Mouse (Mus musculus) brain, adult 2 months (tissue): ENCODE measurements around the gene Plekhh1.

Experiments used
- DNase-seq: peaks from one replicate; pipeline ENCODE4 v3.0.0; 2011; ENCODE audit warnings: low read depth, low spot score

Plekhh1 gene

GRCm38 (mm10) chr12:79070736-79071333, 41.9 kb downstream of the Plekhh1 start:
- DNase-seq = no peak

GRCm38 (mm10) chr12:79072576-79072975, 43.6 kb downstream of the Plekhh1 start:
- no peak for DNase-seq

- DNase-seq = no peak
Observed at GRCm38 (mm10) chr12:79073362-79073761, 44.4 kb downstream of the Plekhh1 start.

- peak; percentile 97 for DNase-seq
Observed at GRCm38 (mm10) chr12:79089182-79089812, 60.3 kb downstream of the Plekhh1 start, which contains the start of gene Pigh. TSS of gene Pigh (minus strand) at chr12:79089651.

- DNase-seq = peak; percentile 60
Observed at GRCm38 (mm10) chr12:79092569-79092968, 63.6 kb downstream of the Plekhh1 start.

- peak; percentile 77 for DNase-seq
Observed at GRCm38 (mm10) chr12:79097106-79097752, 68.3 kb downstream of the Plekhh1 start.

- no peak for DNase-seq
Observed at GRCm38 (mm10) chr12:79103773-79104172, 74.8 kb downstream of the Plekhh1 start.

GRCm38 (mm10) chr12:79104544-79104943, 75.6 kb downstream of the Plekhh1 start:
- DNase-seq = no peak

GRCm38 (mm10) chr12:79105312-79105711, 76.3 kb downstream of the Plekhh1 start:
- no peak for DNase-seq

- DNase-seq = no peak
Observed at GRCm38 (mm10) chr12:79118991-79119390, 90.0 kb downstream of the Plekhh1 start.

- peak; percentile 75 for DNase-seq
Observed at GRCm38 (mm10) chr12:79122820-79123219, 93.9 kb downstream of the Plekhh1 start.

GRCm38 (mm10) chr12:79130299-79131177, 101.6 kb downstream of the Plekhh1 start, which contains the start of gene Arg2:
TSS of gene Arg2 (plus strand) at chr12:79130777.
- peak; percentile 85 for DNase-seq
